Mouse (Mus musculus) lung, postnatal 25 days (tissue): ENCODE data around the gene Gcsam.

Experiments used
- DNase-seq: peaks from one replicate; pipeline ENCODE4 v3.0.0; 2022; ENCODE audit warnings: low spot score

Gene Gcsam

DNA sequence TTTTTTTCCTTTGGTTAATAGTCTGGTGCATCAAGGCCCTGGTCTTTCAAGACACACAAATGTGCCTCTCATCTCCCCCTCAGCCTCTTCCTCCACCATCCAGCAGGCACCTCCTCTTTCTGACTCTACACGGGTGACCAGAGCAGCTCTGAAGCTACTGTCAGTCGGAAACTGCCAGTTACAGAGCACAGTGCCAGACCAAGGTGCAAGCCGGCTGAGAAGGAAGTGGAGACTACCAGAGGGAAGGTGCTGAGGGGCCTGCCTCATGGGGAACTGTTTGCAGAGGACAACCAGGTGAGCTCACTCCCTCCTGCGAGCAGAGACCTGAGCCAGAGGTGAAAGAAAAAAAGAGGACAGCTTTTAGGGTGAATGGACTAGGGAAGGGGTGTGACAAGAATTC, at the start of gene Gcsam:
TSS of gene Gcsam (plus strand) at position 114 of the 400 bp plus-strand sequence.
- no peak for DNase-seq

GRCm38 (mm10) chr16:45561747-45562146, 48.4 kb upstream of the Gcsam start:
- no peak for DNase-seq

- DNase-seq: no peak
These were observed 37.9 kb upstream of the Gcsam start for GRCm38 (mm10) chr16:45572307-45572706.

- no peak for DNase-seq
These were observed 30.3 kb upstream of the Gcsam start for GRCm38 (mm10) chr16:45579883-45580282.

GRCm38 (mm10) chr16:45582512-45582911, 27.7 kb upstream of the Gcsam start:
- DNase-seq: no peak

GRCm38 (mm10) chr16:45593656-45594055, 16.5 kb upstream of the Gcsam start:
- no peak for DNase-seq

DNA sequence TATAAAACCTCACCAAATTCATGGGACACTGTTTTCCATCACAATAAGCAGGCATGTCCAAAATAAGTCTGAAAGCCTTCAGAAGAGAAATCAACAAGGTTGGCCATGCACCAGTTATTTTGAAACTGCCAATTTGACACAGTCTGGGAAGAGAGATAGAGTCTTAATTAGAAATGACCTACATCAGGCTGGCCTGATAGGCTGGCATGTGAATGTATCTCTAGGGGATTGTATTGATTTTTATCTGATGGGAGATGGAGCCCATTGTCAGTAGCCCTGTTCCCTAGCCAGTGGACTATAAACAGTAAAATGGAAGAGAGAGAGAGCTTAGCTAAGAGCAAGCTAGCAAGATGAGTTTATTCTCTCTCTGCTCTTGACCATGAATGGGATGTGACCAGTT, 14.7 kb upstream of the Gcsam start:
- DNase-seq: no peak

- peak; percentile 34 for DNase-seq
These were observed 1.7 kb upstream of the Gcsam start for GRCm38 (mm10) chr16:45608481-45608954.

DNA sequence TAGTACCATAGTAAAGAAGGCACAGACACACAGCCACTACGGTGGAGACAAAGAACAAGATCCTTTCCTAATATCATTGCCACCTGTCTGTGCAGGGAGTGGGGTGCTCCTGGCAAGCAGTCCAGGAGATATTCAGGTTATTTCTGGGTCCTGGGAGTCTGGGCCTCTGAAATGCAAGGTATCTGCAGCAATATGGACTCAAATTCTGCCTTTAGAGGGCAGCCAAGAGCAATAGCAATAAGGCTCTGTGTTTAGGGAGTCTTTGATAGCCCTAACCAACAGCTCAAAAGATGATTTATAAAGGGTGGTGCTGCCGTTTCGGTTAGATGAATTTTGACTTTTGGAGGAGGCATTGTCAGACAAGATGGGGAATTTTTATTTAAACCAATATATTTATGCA, 880 bp upstream of the Gcsam start:
- peak; percentile 41 for DNase-seq

DNA sequence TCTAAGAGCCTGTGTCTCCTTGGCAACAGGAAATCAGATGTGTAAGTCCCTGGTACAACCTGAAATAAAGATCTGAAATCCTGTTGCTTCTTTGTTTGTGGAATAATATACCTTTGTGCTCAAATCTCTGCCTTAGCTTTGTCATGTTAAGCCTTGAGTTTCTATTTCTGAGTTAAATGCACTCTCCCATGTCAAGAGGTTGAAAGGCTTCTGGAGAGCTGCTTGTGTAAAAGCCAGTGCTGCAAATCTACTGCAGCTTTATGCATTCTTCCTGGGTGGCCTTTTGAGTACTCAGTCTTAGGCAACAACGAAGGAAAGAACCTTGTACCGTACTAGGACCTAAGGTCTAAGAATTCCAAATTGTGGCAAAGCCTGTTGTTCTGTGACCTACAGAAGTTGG, 3.1 kb downstream of the Gcsam start:
- DNase-seq: no peak

GRCm38 (mm10) chr16:45615944-45616343, 5.8 kb downstream of the Gcsam start:
- DNase-seq: no peak

DNA sequence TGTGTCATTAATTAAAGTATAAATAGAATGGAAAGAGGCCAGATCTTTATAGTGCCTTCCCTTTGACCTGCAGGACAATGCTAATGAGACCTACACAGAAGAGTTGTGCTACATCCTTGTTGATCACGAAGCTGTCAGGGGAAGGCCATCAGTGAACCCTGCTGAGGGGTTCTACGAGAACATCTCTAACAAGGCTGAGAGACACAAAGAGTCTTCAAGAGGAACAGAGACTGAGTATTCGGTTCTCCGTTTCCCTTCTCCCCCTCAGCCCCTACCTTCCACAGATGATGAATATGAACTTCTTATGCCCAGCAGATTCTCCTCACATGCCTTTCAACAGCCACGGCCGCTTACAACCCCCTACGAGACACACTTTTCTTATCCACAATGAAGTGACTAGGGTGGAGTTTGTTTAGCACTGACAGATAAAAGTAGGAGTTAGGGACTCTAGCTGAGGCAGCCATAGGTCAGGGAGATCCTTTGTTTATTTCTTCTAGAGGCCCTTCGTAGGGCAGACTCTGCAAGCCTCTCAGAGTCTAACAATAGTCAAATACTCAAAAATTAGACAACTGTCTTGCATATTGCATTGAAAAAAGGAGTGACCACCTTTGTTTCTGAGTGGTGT, 9.7 kb downstream of the Gcsam start:
- DNase-seq: no peak

GRCm38 (mm10) chr16:45623230-45623629, 13.1 kb downstream of the Gcsam start:
- DNase-seq: no peak

DNA sequence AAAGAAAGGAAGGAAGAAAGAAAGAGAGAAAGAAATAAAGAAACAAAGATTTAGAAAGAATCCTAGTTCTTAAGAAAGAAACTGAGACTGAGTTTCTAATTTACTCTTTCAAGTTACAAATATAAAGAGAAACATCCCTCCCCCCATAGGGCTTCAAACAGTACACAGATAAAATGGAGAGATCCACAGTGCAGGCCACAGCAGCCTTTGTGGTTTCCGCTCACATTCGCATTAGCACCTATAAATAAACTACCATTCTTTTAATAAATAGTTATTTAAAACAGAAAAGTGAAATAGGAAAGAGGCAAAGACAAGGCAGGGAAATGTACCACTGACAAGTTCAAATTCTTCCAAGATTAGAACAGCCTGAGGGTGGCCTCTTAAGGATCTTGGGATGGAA, 14.6 kb downstream of the Gcsam start:
- no peak for DNase-seq

DNA sequence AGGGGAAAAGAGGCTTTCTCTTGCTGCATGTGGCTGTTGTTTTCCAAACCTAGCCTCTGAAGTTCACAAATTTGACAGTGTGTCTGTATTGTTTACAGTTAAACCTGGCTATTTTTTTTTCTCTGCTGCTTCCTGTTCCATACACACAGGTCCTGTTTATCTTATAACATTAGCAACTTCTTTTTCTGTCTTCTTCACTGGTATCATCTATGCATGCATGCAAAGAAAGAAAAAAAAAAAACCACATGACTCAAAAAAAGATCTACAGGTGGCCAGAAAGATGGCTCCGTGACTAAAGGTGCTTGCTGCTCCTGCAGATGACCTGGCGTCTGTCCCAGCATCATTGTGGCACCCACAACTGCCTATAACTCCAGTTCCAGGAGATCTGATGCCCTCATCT, 15.2 kb downstream of the Gcsam start:
- DNase-seq: no peak

GRCm38 (mm10) chr16:45629497-45630105, 19.4 kb downstream of the Gcsam start:
- no peak for DNase-seq

GRCm38 (mm10) chr16:45630347-45630960, 20.3 kb downstream of the Gcsam start:
- peak; percentile 71 for DNase-seq

- DNase-seq: no peak
These were observed 22.2 kb downstream of the Gcsam start for GRCm38 (mm10) chr16:45632420-45632819.

DNA sequence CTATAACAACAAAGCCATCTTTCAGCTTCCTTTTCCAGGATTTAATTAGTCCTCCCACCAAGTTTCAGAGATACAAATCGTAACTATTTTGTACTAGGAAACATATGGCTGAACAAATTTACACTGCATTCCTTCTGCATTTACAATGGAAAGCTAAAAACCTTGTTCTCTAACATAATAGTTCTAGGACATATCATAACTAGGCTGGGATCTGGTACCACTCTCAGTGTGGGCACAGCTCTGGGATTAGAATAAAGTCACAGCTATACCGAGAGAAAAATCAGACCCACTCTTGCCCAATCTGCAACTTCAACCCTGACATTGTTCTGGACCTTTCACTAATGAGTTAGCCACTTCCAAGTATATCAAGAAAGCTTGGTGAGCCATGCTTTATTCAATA, 25.6 kb downstream of the Gcsam start:
- no peak for DNase-seq

GRCm38 (mm10) chr16:45640070-45640762, 30.0 kb downstream of the Gcsam start:
- no peak for DNase-seq

GRCm38 (mm10) chr16:45641301-45641700, 31.1 kb downstream of the Gcsam start:
- DNase-seq: no peak

DNA sequence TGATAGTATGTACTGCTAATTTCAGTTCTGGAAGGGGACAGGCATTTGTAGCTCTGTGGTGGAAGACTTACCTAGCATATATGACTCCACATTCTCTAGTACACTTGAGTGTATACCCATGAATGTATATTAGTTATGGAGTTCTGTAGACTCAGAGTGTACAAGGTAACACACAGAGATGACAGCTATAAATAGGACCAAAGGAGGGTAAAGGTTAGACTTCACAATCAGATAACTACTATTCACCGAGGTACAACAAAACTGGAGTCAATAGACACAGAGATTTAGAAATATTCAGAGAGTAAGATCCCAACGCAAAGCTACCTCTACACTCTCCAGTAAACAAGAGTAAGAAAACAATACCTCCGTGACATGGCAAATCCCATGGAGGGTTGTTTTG, 33.8 kb downstream of the Gcsam start:
- DNase-seq: no peak

GRCm38 (mm10) chr16:45644380-45644779, 34.2 kb downstream of the Gcsam start:
- peak; percentile 36 for DNase-seq
